Mouse (Mus musculus): Measurements from ENCODE around the gene Dag1.

Dag1 gene

GRCm38 (mm10) chr9:108227911-108228649, 35.7 kb downstream of the Dag1 start:
- WGBS = 53% methylated on average over 2 of the region's 2 CpGs

- WGBS = 83% methylated on average over 2 of the region's 2 CpGs
Measured at GRCm38 (mm10) chr9:108225166-108225565, 38.6 kb downstream of the Dag1 start.

- 100% methylated on average over 1 of the region's 1 CpGs for WGBS
Measured at GRCm38 (mm10) chr9:108223633-108224032, 40.1 kb downstream of the Dag1 start.

- 82% methylated on average over 3 of the region's 3 CpGs for whole genome bisulfite sequencing
Measured at GRCm38 (mm10) chr9:108221566-108221965, 42.2 kb downstream of the Dag1 start.

GRCm38 (mm10) chr9:108220380-108220774, 43.4 kb downstream of the Dag1 start:
- 26% methylated on average over 1 of the region's 1 CpGs for WGBS

GRCm38 (mm10) chr9:108219766-108220379, 43.9 kb downstream of the Dag1 start:
- WGBS = 74% methylated on average over 12 of the region's 12 CpGs

GRCm38 (mm10) chr9:108217936-108218543, 45.7 kb downstream of the Dag1 start:
- WGBS = 77% methylated on average over 11 of the region's 11 CpGs

GRCm38 (mm10) chr9:108217406-108217805, 46.4 kb downstream of the Dag1 start:
- WGBS = 90% methylated on average over 3 of the region's 3 CpGs

- 25% methylated on average over 7 of the region's 7 CpGs for WGBS
Measured at GRCm38 (mm10) chr9:108213105-108213504, 50.7 kb downstream of the Dag1 start.

GRCm38 (mm10) chr9:108212426-108212825, 51.3 kb downstream of the Dag1 start:
- 66% methylated on average over 2 of the region's 2 CpGs for WGBS

- WGBS = 34% methylated on average over 3 of the region's 3 CpGs
Measured at GRCm38 (mm10) chr9:108205571-108205901, 58.2 kb downstream of the Dag1 start.

GRCm38 (mm10) chr9:108204884-108205570, 58.7 kb downstream of the Dag1 start:
- WGBS = 44% methylated on average over 8 of the region's 8 CpGs

- WGBS = 20% methylated on average over 13 of the region's 13 CpGs
Measured at GRCm38 (mm10) chr9:108203015-108203414, 60.7 kb downstream of the Dag1 start.

- WGBS = 96% methylated on average over 2 of the region's 2 CpGs
Measured at GRCm38 (mm10) chr9:108202169-108202568, 61.6 kb downstream of the Dag1 start.

GRCm38 (mm10) chr9:108201160-108201559, 62.6 kb downstream of the Dag1 start:
- WGBS = under 1% methylated on average over 13 of the region's 13 CpGs

- WGBS = 51% methylated on average over 4 of the region's 4 CpGs
Measured at GRCm38 (mm10) chr9:108198621-108199020, 65.1 kb downstream of the Dag1 start.

- WGBS = 39% methylated on average over 24 of the region's 24 CpGs
Measured at GRCm38 (mm10) chr9:108196920-108197677, 66.7 kb downstream of the Dag1 start.

- WGBS = 71% methylated on average over 6 of the region's 6 CpGs
Measured at GRCm38 (mm10) chr9:108196222-108196621, 67.5 kb downstream of the Dag1 start.

- WGBS = 1% methylated on average over 82 of the region's 91 CpGs
Measured at GRCm38 (mm10) chr9:108189787-108190679, 73.7 kb downstream of the Dag1 start, which contains the start of gene Bsn. Bsn (minus strand) TSS chr9:108190384.

- 17% methylated on average over 5 of the region's 5 CpGs for WGBS
Measured at GRCm38 (mm10) chr9:108189488-108189786, 74.3 kb downstream of the Dag1 start.

- 29% methylated on average over 7 of the region's 7 CpGs for WGBS
Measured at GRCm38 (mm10) chr9:108189023-108189422, 74.7 kb downstream of the Dag1 start.
